In genomic region chr7:80445492-80445891, GRCm38 (mm10) we compare ENCODE assay signal across 9 mouse cellular contexts. TPM values are rescaled to one million over a fixed set of nuclear protein-coding genes. Genes with fewer than 3 reads are reported as not detected.
DNase-seq lines count a peak whose midpoint lies in the region; ATAC-seq and TF ChIP-seq lines count a peak whose summit lies in the region.
"Had no signal": no experiment of that assay in that cellular context is flagged by ENCODE, and none has a peak within 500 bp of the region (broad histone marks: within the 10 kb centered on the region; RNA-seq: fewer than 3 reads in every experiment).

No protein-coding gene starts in this region.

- peaks cover 38% of the 10 kb centered on the region for H3K4me1 ChIP-seq in limb, embryonic 11.5 days (ENCODE audit: control insufficient read depth, insufficient read depth, low read length)
- peaks cover 7% of the 10 kb centered on the region; the same call in 1 of the 2 replicates for H3K4me1 ChIP-seq in hindbrain, embryonic 12.5 days
- peaks cover 4% of the 10 kb centered on the region; the same call in 1 of the 2 replicates for H3K4me1 ChIP-seq in forebrain, embryonic 13.5 days
- H3K4me1 ChIP-seq in midbrain, postnatal 0 days (ENCODE audit: insufficient read depth, low read length) = no peaks in the 10 kb centered on the region

- H3K9ac ChIP-seq in limb, embryonic 11.5 days (ENCODE audit: low read length) = no peak overlapping the region; the same call in 1 of the 2 replicates
- H3K9ac ChIP-seq in hindbrain, embryonic 12.5 days = no peak overlapping the region
- H3K9ac ChIP-seq in forebrain, embryonic 13.5 days = no peak overlapping the region
- H3K9ac ChIP-seq in midbrain, postnatal 0 days (replicated peaks; ENCODE audit: low read length, poor library complexity, severe bottlenecking) = no peak overlapping the region

- no peak overlapping the region for H3K4me3 ChIP-seq in limb, embryonic 11.5 days (ENCODE audit: low read depth, low read length)
- H3K4me3 ChIP-seq in hindbrain, embryonic 12.5 days = no peak overlapping the region
- no peak overlapping the region for H3K4me3 ChIP-seq in forebrain, embryonic 13.5 days
- H3K4me3 ChIP-seq in midbrain, postnatal 0 days (ENCODE audit: low read depth, low read length) = no peak overlapping the region
- H3K4me3 ChIP-seq: myocyte had no signal

- no peaks in the 10 kb centered on the region for H3K27me3 ChIP-seq in limb, embryonic 11.5 days (ENCODE audit: control insufficient read depth, insufficient read depth, low read length)
- H3K27me3 ChIP-seq in hindbrain, embryonic 12.5 days = no peaks in the 10 kb centered on the region
- H3K27me3 ChIP-seq in forebrain, embryonic 13.5 days = no peaks in the 10 kb centered on the region
- no peaks in the 10 kb centered on the region for H3K27me3 ChIP-seq in midbrain, postnatal 0 days (ENCODE audit: insufficient read depth, low read length)

- H3K27ac ChIP-seq in limb, embryonic 11.5 days (replicated peaks; ENCODE audit: low read depth, low read length) = peak overlapping the region; percentile 38
- no peak overlapping the region for H3K27ac ChIP-seq in hindbrain, embryonic 12.5 days
- H3K27ac ChIP-seq in forebrain, embryonic 13.5 days = no peak overlapping the region
- H3K27ac ChIP-seq in midbrain, postnatal 0 days (ENCODE audit: low read depth, low read length) = no peak overlapping the region

- 12% methylated on average over 6 of the region's 6 CpGs for WGBS in limb, embryonic 11.5 days
- 43% methylated on average over 6 of the region's 6 CpGs for WGBS in hindbrain, embryonic 12.5 days
- WGBS in forebrain, embryonic 13.5 days = 58% methylated on average over 6 of the region's 6 CpGs
- 63% methylated on average over 6 of the region's 6 CpGs for WGBS in midbrain, postnatal 0 days

- no peaks in the 10 kb centered on the region for H3K36me3 ChIP-seq in limb, embryonic 11.5 days (ENCODE audit: control insufficient read depth, insufficient read depth, low read length)
- H3K36me3 ChIP-seq in hindbrain, embryonic 12.5 days = no peaks in the 10 kb centered on the region
- no peaks in the 10 kb centered on the region for H3K36me3 ChIP-seq in forebrain, embryonic 13.5 days (ENCODE audit: poor library complexity, severe bottlenecking)
- H3K36me3 ChIP-seq in midbrain, postnatal 0 days (ENCODE audit: insufficient read depth, low read length) = no peaks in the 10 kb centered on the region

- peak; percentile 68 for ATAC-seq in erythroblast, adult 5-6 weeks (replicated peaks; ENCODE audit: low FRiP score, poor library complexity, severe bottlenecking)
- peak; percentile 33; the same call in 1 of the 2 replicates for ATAC-seq in limb, embryonic 11.5 days (ENCODE audit: insufficient number of reproducible peaks, low FRiP score, low TSS enrichment, low read depth)
- ATAC-seq in hindbrain, embryonic 12.5 days (ENCODE audit: low FRiP score) = no peak
- no peak for ATAC-seq in forebrain, embryonic 13.5 days
- no peak for ATAC-seq in midbrain, postnatal 0 days (ENCODE audit: low FRiP score)

- no peak overlapping the region for H3K4me2 ChIP-seq in limb, embryonic 11.5 days (ENCODE audit: low read depth, severe bottlenecking)
- no peak overlapping the region for H3K4me2 ChIP-seq in hindbrain, embryonic 12.5 days (replicated peaks)
- no peak overlapping the region for H3K4me2 ChIP-seq in forebrain, embryonic 13.5 days
- no peak overlapping the region for H3K4me2 ChIP-seq in midbrain, postnatal 0 days (ENCODE audit: low read depth, low read length, poor library complexity, severe bottlenecking)

- peak; percentile 86 for DNase-seq in MEL-GATA-1-ER (ENCODE audit: extremely low read depth, low read depth)
- DNase-seq in limb, embryonic 11.5 days (ENCODE audit: low spot score) = peak; percentile 86
- peak; percentile 42 to 44 for DNase-seq in natural killer cell, adult 2 months (ENCODE audit: low spot score in 2 of 2)
- DNase-seq in urinary bladder, postnatal 36 days (ENCODE audit: low spot score in 2 of 2) = no peak
- no peak for DNase-seq in midbrain, postnatal 0 days (ENCODE audit: low spot score)

- no peak for TF ChIP-seq CTCF in midbrain, postnatal 0 days (IDR thresholded peaks at IDR 0.05)

- H3K9me3 ChIP-seq in limb, embryonic 11.5 days (ENCODE audit: control insufficient read depth, low read length) = no peaks in the 10 kb centered on the region
- H3K9me3 ChIP-seq in hindbrain, embryonic 12.5 days (replicated peaks) = no peaks in the 10 kb centered on the region
- H3K9me3 ChIP-seq in forebrain, embryonic 13.5 days (replicated peaks) = no peaks in the 10 kb centered on the region
- H3K9me3 ChIP-seq in midbrain, postnatal 0 days (ENCODE audit: low read length) = no peaks in the 10 kb centered on the region

RNA-seq across cellular contexts. Expression of gene Furin, which starts 40.3 kb away (rescaled TPM):
- total RNA-seq in erythroblast, adult 5-6 weeks (2015; ENCODE audit: low replicate concordance) = 23.0 and 23.1 TPM in 2 replicates
- 29.1 and 33.5 TPM in 2 replicates for total RNA-seq in erythroblast, adult 5-6 weeks (2017; ENCODE audit: low replicate concordance)
- polyA plus RNA-seq in limb, embryonic 11.5 days (2014; fragmentation: Nextera tagmentation; extraction: Ambion mirVana) = 9.2 and 10.0 TPM in 2 replicates
- 6.1 and 6.9 TPM in 2 replicates for polyA plus RNA-seq in hindbrain, embryonic 12.5 days (2016; fragmentation: Nextera tagmentation; extraction: Ambion mirVana)
- 3.0 and 3.4 TPM in 2 replicates for polyA plus RNA-seq in forebrain, embryonic 13.5 days (2015; fragmentation: Nextera tagmentation; extraction: Ambion mirVana)
- total RNA-seq in midbrain, postnatal 0 days (2014; rRNA removed) = 16.6 TPM in 2 replicates
- 5.0 and 6.0 TPM in 2 replicates for polyA plus RNA-seq in midbrain, postnatal 0 days (2015; fragmentation: Nextera tagmentation; extraction: Ambion mirVana)

RNA-seq across cellular contexts. Expression of gene Fes, which starts 57.7 kb away (rescaled TPM):
- 56.5 and 60.0 TPM in 2 replicates for total RNA-seq in erythroblast, adult 5-6 weeks (2015; ENCODE audit: low replicate concordance)
- 24.4 and 31.2 TPM in 2 replicates for total RNA-seq in erythroblast, adult 5-6 weeks (2017; ENCODE audit: low replicate concordance)
- 7.6 and 8.4 TPM in 2 replicates for polyA plus RNA-seq in limb, embryonic 11.5 days (2014; fragmentation: Nextera tagmentation; extraction: Ambion mirVana)
- 10.2 and 11.8 TPM in 2 replicates for polyA plus RNA-seq in hindbrain, embryonic 12.5 days (2016; fragmentation: Nextera tagmentation; extraction: Ambion mirVana)
- 4.0 and 4.1 TPM in 2 replicates for polyA plus RNA-seq in forebrain, embryonic 13.5 days (2015; fragmentation: Nextera tagmentation; extraction: Ambion mirVana)
- total RNA-seq in midbrain, postnatal 0 days (2014; rRNA removed) = 4.3 and 7.9 TPM in 2 replicates
- polyA plus RNA-seq in midbrain, postnatal 0 days (2015; fragmentation: Nextera tagmentation; extraction: Ambion mirVana) = 3.1 and 3.7 TPM in 2 replicates

Comparison
In these comparisons a context has a peak if more than half of its experiments do, and no peak if none do; other contexts are left out.
1. DNase-seq: peak in MEL-GATA-1-ER (single experiment), limb, embryonic 11.5 days (single experiment) and natural killer cell, adult 2 months (2 of 2); none in urinary bladder, postnatal 36 days (0 of 2) and midbrain, postnatal 0 days (single experiment).
2. ATAC-seq: peak in erythroblast, adult 5-6 weeks (single experiment) and limb, embryonic 11.5 days (single experiment); none in hindbrain, embryonic 12.5 days (single experiment), forebrain, embryonic 13.5 days (single experiment) and midbrain, postnatal 0 days (single experiment).